Mouse (Mus musculus): ENCODE measurements at regions not wholly inside any gene's neighbourhood (a gene's known extent, or its start where the extent isn't known, plus 50 kb on each side); places are given as distances from the start of the nearest gene placed in this dataset.

DNA sequence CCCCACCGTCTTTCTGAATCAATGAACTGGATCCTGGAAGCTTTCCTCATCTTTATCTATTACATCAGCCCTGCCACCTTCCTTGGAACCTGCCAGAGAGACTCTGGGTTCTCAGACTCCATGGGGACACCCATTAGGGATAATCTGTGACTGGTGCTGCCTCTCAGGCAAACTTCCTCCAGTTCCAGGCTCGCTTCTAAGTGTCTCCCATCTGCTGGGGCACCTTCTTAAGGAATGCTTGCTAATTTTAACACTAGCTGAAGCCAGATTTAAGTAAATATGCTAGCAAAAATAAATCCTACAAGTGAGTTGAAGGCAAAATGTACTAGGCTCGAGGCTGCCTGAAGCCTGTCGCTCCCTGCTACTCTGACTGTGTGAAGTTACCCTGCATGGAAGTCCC is 127.9 kb downstream of the Vegfa start:
- TF ChIP-seq POLR2A (IDR thresholded peaks at IDR 0.05; ENCODE audit: insufficient read depth, low read depth, low read length) = no peak
- TF ChIP-seq CTCF (IDR thresholded peaks at IDR 0.05; ENCODE audit: insufficient read depth, low read depth, low read length) = no peak
- no peaks in the 10 kb centered on the region; the same call in 1 of the 2 replicates for H3K4me1 ChIP-seq (ENCODE audit: control insufficient read depth, insufficient read depth, low read length)

DNA sequence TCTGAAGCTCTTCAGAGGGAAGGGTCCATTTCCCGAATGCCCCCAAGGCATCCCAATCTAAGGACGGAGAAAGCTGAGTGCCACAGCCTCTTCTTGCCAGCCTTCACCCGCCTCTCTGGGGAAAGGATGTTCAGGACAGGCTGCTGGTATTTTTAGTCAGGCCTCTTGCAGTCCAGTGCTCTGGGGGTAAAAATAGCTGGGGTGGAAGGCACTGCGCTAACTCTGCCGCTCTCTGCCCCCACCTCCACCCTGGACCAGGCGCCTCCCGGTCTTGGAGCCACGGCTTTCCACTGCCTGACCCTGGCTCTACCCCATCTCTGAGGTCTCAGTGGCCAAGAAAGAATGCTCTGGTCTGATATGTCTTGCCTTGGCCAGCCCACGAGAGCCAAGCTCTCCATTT is 128.9 kb downstream of the Vegfa start:
- WGBS = 86% methylated on average over 9 of the region's 9 CpGs
- Histone ChIP-seq H3K4me3 (ENCODE audit: insufficient read depth, low read depth, low read length) (no peak overlapping the region), H3K27ac (ENCODE audit: insufficient read depth, low read depth, low read length) (no peak overlapping the region), H3K4me1 (ENCODE audit: control insufficient read depth, insufficient read depth, low read length) (no peaks in the 10 kb centered on the region; the same call in 1 of the 2 replicates)
- TF ChIP-seq POLR2A (IDR thresholded peaks at IDR 0.05; ENCODE audit: insufficient read depth, low read depth, low read length) = no peak
- no peak for TF ChIP-seq CTCF (IDR thresholded peaks at IDR 0.05; ENCODE audit: insufficient read depth, low read depth, low read length)

More for the DNA sequence above, 127.9 kb downstream of the Vegfa start:
- WGBS = 72% methylated on average over 4 of the region's 4 CpGs
- H3K27ac ChIP-seq (ENCODE audit: insufficient read depth, low read depth, low read length) = no peak overlapping the region
- H3K4me3 ChIP-seq (ENCODE audit: insufficient read depth, low read depth, low read length) = no peak overlapping the region

DNA sequence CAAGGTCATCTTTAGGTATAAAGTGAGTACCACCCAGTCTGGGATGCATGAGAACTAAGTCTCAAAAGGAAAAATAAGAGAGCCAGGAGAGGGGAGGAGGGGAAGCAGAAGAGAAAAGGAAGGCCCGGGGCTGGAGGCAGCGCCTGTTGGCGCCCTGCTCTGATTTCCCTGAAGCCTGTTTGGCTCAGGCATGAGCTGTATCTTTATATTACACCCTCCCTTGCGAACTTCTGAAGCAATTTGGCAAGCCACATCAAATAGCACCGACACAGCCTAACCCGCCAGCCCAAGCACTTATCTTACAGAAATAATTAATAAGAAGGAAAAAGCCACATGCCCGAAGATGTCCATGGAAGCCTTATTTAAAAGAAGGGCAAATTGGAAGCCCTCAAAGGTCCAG is 129.5 kb downstream of the Vegfa start:
- WGBS = 77% methylated on average over 7 of the region's 7 CpGs
- Histone ChIP-seq H3K4me3 (ENCODE audit: insufficient read depth, low read depth, low read length) (no peak overlapping the region), H3K27ac (ENCODE audit: insufficient read depth, low read depth, low read length) (no peak overlapping the region), H3K4me1 (ENCODE audit: control insufficient read depth, insufficient read depth, low read length) (no peaks in the 10 kb centered on the region; the same call in 1 of the 2 replicates)
- no peak for TF ChIP-seq CTCF (IDR thresholded peaks at IDR 0.05; ENCODE audit: insufficient read depth, low read depth, low read length)
- no peak for TF ChIP-seq POLR2A (IDR thresholded peaks at IDR 0.05; ENCODE audit: insufficient read depth, low read depth, low read length)

GRCm38 (mm10) chr17:45896922-45897302 is 135.3 kb downstream of the Vegfa start:
- 68% methylated on average over 4 of the region's 4 CpGs for WGBS

GRCm38 (mm10) chr17:45896142-45896921 is 135.8 kb downstream of the Vegfa start:
- peaks cover 5% of the 10 kb centered on the region; the same call in 1 of the 2 replicates for H3K4me1 ChIP-seq (ENCODE audit: control insufficient read depth, insufficient read depth, low read length)
- 63% methylated on average over 12 of the region's 12 CpGs for WGBS
- TF ChIP-seq POLR2A (IDR thresholded peaks at IDR 0.05; ENCODE audit: insufficient read depth, low read depth, low read length) = no peak
- H3K4me3 ChIP-seq (ENCODE audit: insufficient read depth, low read depth, low read length) = no peak overlapping the region
- H3K27ac ChIP-seq (ENCODE audit: insufficient read depth, low read depth, low read length) = no peak overlapping the region

More at GRCm38 (mm10) chr17:45896922-45897302, 135.3 kb downstream of the Vegfa start:
- TF ChIP-seq CTCF (IDR thresholded peaks at IDR 0.05; ENCODE audit: insufficient read depth, low read depth, low read length) = no peak
- Histone ChIP-seq H3K4me3 (ENCODE audit: insufficient read depth, low read depth, low read length) (no peak overlapping the region), H3K4me1 (ENCODE audit: control insufficient read depth, insufficient read depth, low read length) (peaks cover 5% of the 10 kb centered on the region; the same call in 1 of the 2 replicates), H3K27ac (ENCODE audit: insufficient read depth, low read depth, low read length) (no peak overlapping the region)

GRCm38 (mm10) chr17:45894166-45894565 is 138.0 kb downstream of the Vegfa start:
- H3K4me1 ChIP-seq (ENCODE audit: control insufficient read depth, insufficient read depth, low read length) = peaks cover 5% of the 10 kb centered on the region; the same call in 1 of the 2 replicates
- WGBS = 96% methylated on average over 5 of the region's 5 CpGs
- no peak overlapping the region for H3K4me3 ChIP-seq (ENCODE audit: insufficient read depth, low read depth, low read length)
- no peak overlapping the region for H3K27ac ChIP-seq (ENCODE audit: insufficient read depth, low read depth, low read length)
- no peak for TF ChIP-seq CTCF (IDR thresholded peaks at IDR 0.05; ENCODE audit: insufficient read depth, low read depth, low read length)

- TF ChIP-seq POLR2A (IDR thresholded peaks at IDR 0.05; ENCODE audit: insufficient read depth, low read depth, low read length) (no peak), CTCF (IDR thresholded peaks at IDR 0.05; ENCODE audit: insufficient read depth, low read depth, low read length) (no peak)
- Histone ChIP-seq H3K4me1 (ENCODE audit: control insufficient read depth, insufficient read depth, low read length) (peaks cover 5% of the 10 kb centered on the region; the same call in 1 of the 2 replicates), H3K27ac (ENCODE audit: insufficient read depth, low read depth, low read length) (no peak overlapping the region), H3K4me3 (ENCODE audit: insufficient read depth, low read depth, low read length) (no peak overlapping the region)
- WGBS = 69% methylated on average over 6 of the region's 6 CpGs
Observed at GRCm38 (mm10) chr17:45893698-45894097, 138.5 kb downstream of the Vegfa start.

DNA sequence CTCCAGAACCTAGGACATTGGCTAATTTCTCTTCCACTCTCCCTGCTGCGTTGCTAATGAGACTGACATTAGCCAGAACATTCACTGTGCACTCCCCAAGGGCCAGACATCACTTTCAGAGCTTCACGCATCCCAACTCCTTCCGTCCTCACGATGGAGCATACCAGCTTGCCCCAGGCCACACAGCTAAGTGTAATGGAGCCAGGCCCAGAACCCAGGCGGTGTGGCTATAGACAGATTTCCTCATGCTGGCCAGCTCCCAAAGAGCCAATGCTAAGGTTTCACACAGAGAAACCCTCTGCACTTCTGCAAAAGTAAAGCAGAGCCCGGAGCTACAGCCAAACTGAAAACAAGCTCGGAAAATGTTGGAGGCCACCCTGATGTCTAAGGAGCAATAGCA is 139.1 kb downstream of the Vegfa start:
- Histone ChIP-seq H3K4me1 (ENCODE audit: control insufficient read depth, insufficient read depth, low read length) (peaks cover 5% of the 10 kb centered on the region; the same call in 1 of the 2 replicates), H3K27ac (ENCODE audit: insufficient read depth, low read depth, low read length) (no peak overlapping the region), H3K4me3 (ENCODE audit: insufficient read depth, low read depth, low read length) (no peak overlapping the region)
- 61% methylated on average over 7 of the region's 7 CpGs for WGBS
- no peak for TF ChIP-seq CTCF (IDR thresholded peaks at IDR 0.05; ENCODE audit: insufficient read depth, low read depth, low read length)
- TF ChIP-seq POLR2A (IDR thresholded peaks at IDR 0.05; ENCODE audit: insufficient read depth, low read depth, low read length) = no peak

GRCm38 (mm10) chr17:45889451-45889850 is 142.7 kb downstream of the Vegfa start:
- 49% methylated on average over 8 of the region's 8 CpGs for WGBS
- no peak overlapping the region for H3K27ac ChIP-seq (ENCODE audit: insufficient read depth, low read depth, low read length)
- TF ChIP-seq POLR2A (IDR thresholded peaks at IDR 0.05; ENCODE audit: insufficient read depth, low read depth, low read length) (no peak), CTCF (IDR thresholded peaks at IDR 0.05; ENCODE audit: insufficient read depth, low read depth, low read length) (no peak)
- H3K4me3 ChIP-seq (ENCODE audit: insufficient read depth, low read depth, low read length) = no peak overlapping the region
- peaks cover 13% of the 10 kb centered on the region for H3K4me1 ChIP-seq (ENCODE audit: control insufficient read depth, insufficient read depth, low read length)
